Mouse (Mus musculus): ENCODE results near the gene Pth2. TPM values are rescaled to one million over a fixed set of nuclear protein-coding genes. Genes with fewer than 3 reads are reported as not detected.

The Pth2 gene
- polyA plus RNA-seq (2017; shearing (Covaris generic)): not detected

GRCm38 (mm10) chr7:45180896-45181477, at the start of gene Pth2:
TSS of gene Pth2 (plus strand) at chr7:45180995.

GRCm38 (mm10) chr7:45135993-45136567, 44.7 kb upstream of the Pth2 start, which contains the start of the genes Gm45713 and Flt3l:
TSS of gene Gm45713 (minus strand) at chr7:45136231.
TSS of gene Flt3l (minus strand) at chr7:45136432.

GRCm38 (mm10) chr7:45154096-45154992, 26.5 kb upstream of the Pth2 start, which contains the start of the genes Pih1d1 and Aldh16a1:
TSS of gene Pih1d1 (plus strand) at chr7:45154303.
TSS of gene Aldh16a1 (minus strand) at chr7:45154584.

GRCm38 (mm10) chr7:45163735-45164490, 16.9 kb upstream of the Pth2 start, which contains the start of gene Slc17a7:
TSS of gene Slc17a7 (plus strand) at chr7:45163949.

GRCm38 (mm10) chr7:45179469-45179868, 1.3 kb upstream of the Pth2 start, which contains the start of gene Gfy:
TSS of gene Gfy (minus strand) at chr7:45179569.

GRCm38 (mm10) chr7:45204380-45205143, 23.8 kb downstream of the Pth2 start, which contains the start of gene Ccdc155:
TSS of gene Ccdc155 (minus strand) at chr7:45204892.

GRCm38 (mm10) chr7:45211851-45212251, 31.1 kb downstream of the Pth2 start, which contains the start of gene Dkkl1:
TSS of gene Dkkl1 (minus strand) at chr7:45212147.

GRCm38 (mm10) chr7:45215673-45216441, 35.1 kb downstream of the Pth2 start, which contains the start of gene Tead2:
TSS of gene Tead2 (plus strand) at chr7:45215753.

Other genes with a start within 250 kb of the Pth2 start
- gene Tsks, start 237.8 kb upstream of the Pth2 start, polyA plus RNA-seq (2017; shearing (Covaris generic)): not detected
- gene Cpt1c, start 206.1 kb upstream of the Pth2 start, polyA plus RNA-seq (2017; shearing (Covaris generic)): 0.55 TPM
- gene Prmt1, start 194.4 kb upstream of the Pth2 start, polyA plus RNA-seq (2017; shearing (Covaris generic)): 210 TPM
- gene Irf3, start 183.3 kb upstream of the Pth2 start, polyA plus RNA-seq (2017; shearing (Covaris generic)): 255 TPM
- 35.2 TPM for gene Bcl2l12, start 182.3 kb upstream of the Pth2 start, polyA plus RNA-seq (2017; shearing (Covaris generic))
- gene Scaf1, start 164.6 kb upstream of the Pth2 start, polyA plus RNA-seq (2017; shearing (Covaris generic)): 22.7 TPM
- 6.3 TPM for gene Rras, start 163.0 kb upstream of the Pth2 start, polyA plus RNA-seq (2017; shearing (Covaris generic))
- 4.8 TPM for gene Prr12, start 128.1 kb upstream of the Pth2 start, polyA plus RNA-seq (2017; shearing (Covaris generic))
- 148 TPM for gene Nosip, start 118.6 kb upstream of the Pth2 start, polyA plus RNA-seq (2017; shearing (Covaris generic))
- gene Prrg2, start 118.3 kb upstream of the Pth2 start, polyA plus RNA-seq (2017; shearing (Covaris generic)): 3.3 TPM
- 10.8 TPM for gene Rcn3, start 88.8 kb upstream of the Pth2 start, polyA plus RNA-seq (2017; shearing (Covaris generic))
- gene Fcgrt, start 77.1 kb upstream of the Pth2 start, polyA plus RNA-seq (2017; shearing (Covaris generic)): 2.6 TPM
- 3,383 TPM for gene Rps11, start 56.6 kb upstream of the Pth2 start, polyA plus RNA-seq (2017; shearing (Covaris generic))
- gene Rpl13a, start 52.2 kb upstream of the Pth2 start, polyA plus RNA-seq (2017; shearing (Covaris generic)): 3,108 TPM
- not detected for gene Gm45713, start 44.8 kb upstream of the Pth2 start, polyA plus RNA-seq (2017; shearing (Covaris generic))
- gene Flt3l, start 44.6 kb upstream of the Pth2 start, polyA plus RNA-seq (2017; shearing (Covaris generic)): 292 TPM
- 59.4 TPM for gene Pih1d1, start 26.7 kb upstream of the Pth2 start, polyA plus RNA-seq (2017; shearing (Covaris generic))
- 67.0 TPM for gene Aldh16a1, start 26.4 kb upstream of the Pth2 start, polyA plus RNA-seq (2017; shearing (Covaris generic))
- gene Slc17a7, start 17.0 kb upstream of the Pth2 start, polyA plus RNA-seq (2017; shearing (Covaris generic)): not detected
- not detected for gene Gfy, start 1.4 kb upstream of the Pth2 start, polyA plus RNA-seq (2017; shearing (Covaris generic))
- 0.32 TPM for gene Ccdc155, start 23.9 kb downstream of the Pth2 start, polyA plus RNA-seq (2017; shearing (Covaris generic))
- gene Dkkl1, start 31.2 kb downstream of the Pth2 start, polyA plus RNA-seq (2017; shearing (Covaris generic)): 16.0 TPM
- 2.9 TPM for gene Tead2, start 34.8 kb downstream of the Pth2 start, polyA plus RNA-seq (2017; shearing (Covaris generic))
- gene Cd37, start 58.1 kb downstream of the Pth2 start, polyA plus RNA-seq (2017; shearing (Covaris generic)): 598 TPM
- gene Slc6a16, start 60.1 kb downstream of the Pth2 start, polyA plus RNA-seq (2017; shearing (Covaris generic)): not detected
- gene Slc6a21, start 96.5 kb downstream of the Pth2 start, polyA plus RNA-seq (2017; shearing (Covaris generic)): not detected
- 16.3 TPM for gene Trpm4, start 152.8 kb downstream of the Pth2 start, polyA plus RNA-seq (2017; shearing (Covaris generic))
- gene Hrc, start 154.3 kb downstream of the Pth2 start, polyA plus RNA-seq (2017; shearing (Covaris generic)): not detected
- gene Ppfia3, start 186.0 kb downstream of the Pth2 start, polyA plus RNA-seq (2017; shearing (Covaris generic)): not detected
- not detected for gene Lin7b, start 189.6 kb downstream of the Pth2 start, polyA plus RNA-seq (2017; shearing (Covaris generic))
- gene Snrnp70, start 214.7 kb downstream of the Pth2 start, polyA plus RNA-seq (2017; shearing (Covaris generic)): 241 TPM
- not detected for gene Kcna7, start 224.7 kb downstream of the Pth2 start, polyA plus RNA-seq (2017; shearing (Covaris generic))
- gene Ntf5, start 232.7 kb downstream of the Pth2 start, polyA plus RNA-seq (2017; shearing (Covaris generic)): 0.41 TPM
- not detected for gene Lhb, start 239.8 kb downstream of the Pth2 start, polyA plus RNA-seq (2017; shearing (Covaris generic))

Data from CD4-positive, CD25-positive, alpha-beta regulatory T cell, adult 9 weeks (primary cell).